In genomic region chr10:122447275-122447674, GRCm38 (mm10) we compare ENCODE assay signal across 9 mouse cellular contexts. TPM values are rescaled to one million over a fixed set of nuclear protein-coding genes. Genes with fewer than 3 reads are reported as not detected.
DNase-seq lines count a peak whose midpoint lies in the region; ATAC-seq and TF ChIP-seq lines count a peak whose summit lies in the region.
"Had no signal": no experiment of that assay in that cellular context is flagged by ENCODE, and none has a peak within 500 bp of the region (broad histone marks: within the 10 kb centered on the region; RNA-seq: fewer than 3 reads in every experiment).

No protein-coding gene starts in this region.

- H3K4me3 ChIP-seq in cortical plate, adult 2 months (ENCODE audit: insufficient read depth, low read length), result no peak overlapping the region

- 0 out of 2 replicates have a peak, but pooled peaks cover 1% of the 10 kb centered on the region for H3K4me1 ChIP-seq in cortical plate, adult 2 months (ENCODE audit: control insufficient read depth, insufficient read depth, low read length)

- DNase-seq in CD4-positive helper T cell, adult 2 months (ENCODE audit: low read depth, low spot score), result peak; percentile 60
- peak; percentile 34 for DNase-seq in T-cell, adult 2 months (ENCODE audit: low spot score)
- peak; percentile 20 for DNase-seq in layer of hippocampus, adult 9-10 months (ENCODE audit: low spot score)
- DNase-seq in lung, postnatal 14 days, result peak; percentile 88
- DNase-seq in right cerebral cortex, postnatal 14 days, result peak; percentile 87
- DNase-seq in yolk sac, embryonic 10.5 days (ENCODE audit: low spot score), result peak; percentile 40

- H3K27ac ChIP-seq in cortical plate, adult 2 months (ENCODE audit: insufficient read depth, low read length), result no peak overlapping the region

- ATAC-seq in granulocyte monocyte progenitor cell, adult 5-6 weeks (replicated peaks; ENCODE audit: poor library complexity, severe bottlenecking), result peak; percentile 62

- TF ChIP-seq CTCF in cortical plate, adult 2 months (IDR thresholded peaks at IDR 0.05; ENCODE audit: extremely low read depth, insufficient read depth, low read length), result peak; percentile 50; the same call in 1 of the 2 replicates

- no peak for TF ChIP-seq POLR2A in cortical plate, adult 2 months (IDR thresholded peaks at IDR 0.05; ENCODE audit: extremely low read depth, insufficient read depth, low read length)

RNA-seq across cellular contexts. Expression of gene Avpr1a, which starts 1.0 kb away (rescaled TPM):
- 0.10 and 0.23 TPM in 2 replicates for polyA plus RNA-seq in cortical plate, adult 2 months (2012; rRNA removed)
- not detected in 2 replicates for total RNA-seq in granulocyte monocyte progenitor cell, adult 5-6 weeks (2014; fragmentation: Nextera tagmentation)
- not detected in 2 replicates for total RNA-seq in granulocyte monocyte progenitor cell, adult 5-6 weeks (2017)
- polyA plus RNA-seq: heart, embryonic 14.5 days had no signal

Comparison
In these comparisons a context has a peak if more than half of its experiments do, and no peak if none do; other contexts are left out.
1. DNase-seq: peak in every context shown above with its lines; median percentile 88 in lung, postnatal 14 days; 87 in right cerebral cortex, postnatal 14 days; 60 in CD4-positive helper T cell, adult 2 months; 40 in yolk sac, embryonic 10.5 days; 34 in T-cell, adult 2 months; 20 in layer of hippocampus, adult 9-10 months.